Mouse (Mus musculus): ENCODE measurements around the gene Cacna2d4. TPM values are rescaled to one million over a fixed set of nuclear protein-coding genes. Genes with fewer than 3 reads are reported as not detected.

Cacna2d4 gene
- total and polyA plus RNA-seq, 3 experiments: 0.33 TPM; not detected in 2

DNA sequence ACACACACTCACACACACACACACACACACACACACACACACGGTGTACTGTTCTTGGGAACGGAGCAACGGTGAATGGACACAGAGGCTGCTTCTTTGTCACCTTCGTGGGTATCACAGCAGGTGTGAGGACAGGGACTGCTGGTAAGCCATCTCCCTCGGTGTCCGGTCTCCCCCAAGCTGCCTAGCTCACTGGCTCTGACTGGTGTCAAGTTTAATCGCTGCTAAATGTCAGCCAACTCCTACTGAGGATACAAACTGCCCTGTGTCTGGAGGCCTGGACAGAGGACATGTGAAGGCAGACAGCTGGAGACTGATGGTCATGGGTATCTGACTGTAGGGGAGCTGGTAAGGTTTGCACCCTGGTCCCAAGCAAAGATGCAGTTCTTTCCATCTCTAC, 3.9 kb downstream of the Cacna2d4 start:
- Histone ChIP-seq H3K27me3 (ENCODE audit: insufficient read depth, low read length) (peaks cover 2% of the 10 kb centered on the region; the same call in 1 of the 2 replicates), H3K4me3 (ENCODE audit: low read depth, low read length) (no peak overlapping the region), H3K9me3 (replicated peaks) (peaks cover 4% of the 10 kb centered on the region; the same call in 1 of the 2 replicates), H3K36me3 (replicated peaks) (no peaks in the 10 kb centered on the region), H3K4me1 (ENCODE audit: insufficient read depth, low read depth, low read length) (no peaks in the 10 kb centered on the region)
- TF ChIP-seq TAL1 (conservative IDR thresholded peaks at IDR 0.05; ENCODE audit: low read depth, low read length): no peak
- TF ChIP-seq GATA2 (IDR thresholded peaks at IDR 0.05; ENCODE audit: borderline replicate concordance, low read depth, low read length): no peak
- no peak for TF ChIP-seq CTCF (IDR thresholded peaks at IDR 0.05; ENCODE audit: low read depth, low read length)
- TF ChIP-seq POLR2AphosphoS5 (IDR thresholded peaks at IDR 0.05; ENCODE audit: insufficient replicate concordance, low read depth, low read length): no peak
- TF ChIP-seq GATA1 (IDR thresholded peaks at IDR 0.05; ENCODE audit: borderline replicate concordance, low read length): no peak
- DNase-seq (ENCODE audit: low spot score): no peak
- ATAC-seq (ENCODE audit: extremely low read depth, insufficient number of reproducible peaks, low FRiP score, poor library complexity, severe bottlenecking): no peak

DNA sequence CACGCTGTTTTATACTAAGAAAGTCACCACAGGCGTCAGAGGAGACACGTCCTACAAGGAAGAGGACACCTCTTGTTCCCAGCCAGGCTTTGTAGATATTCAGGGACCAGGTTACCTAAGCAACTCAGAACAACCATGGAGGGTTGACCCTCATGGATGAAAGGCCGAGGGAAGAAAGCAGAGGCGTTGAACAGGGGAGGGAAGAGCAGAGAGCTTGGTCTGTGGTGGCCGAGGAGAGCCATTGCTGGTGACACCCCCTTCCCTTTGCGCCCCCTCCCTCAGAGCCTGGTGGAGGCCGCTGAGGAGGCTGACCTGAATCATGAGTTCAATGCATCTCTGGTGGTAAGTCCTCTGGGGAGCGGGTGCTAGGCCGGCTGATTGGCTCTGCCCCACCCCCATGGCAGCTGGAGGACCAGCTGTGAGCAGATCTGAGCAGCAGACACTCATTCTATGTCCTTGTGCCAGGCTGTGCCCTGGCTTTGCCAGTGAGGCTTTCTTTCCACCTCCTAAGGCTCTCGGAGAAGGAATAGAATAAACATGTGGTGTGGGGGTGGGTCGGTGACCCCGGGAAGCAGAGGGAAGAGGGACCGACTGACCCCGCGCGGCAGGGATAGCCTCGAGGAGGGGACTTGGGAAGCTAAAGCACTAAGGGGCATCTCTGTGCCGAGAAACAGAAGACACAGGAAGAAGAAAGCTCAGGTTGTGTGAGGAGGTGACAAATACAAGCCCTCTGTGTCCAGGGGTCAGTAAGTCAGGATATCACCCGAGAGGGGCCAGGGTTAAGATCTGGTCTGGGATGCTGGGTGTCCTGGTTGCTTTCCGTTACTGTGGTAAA, 4.8 kb downstream of the Cacna2d4 start:
- no peak overlapping the region for H3K4me3 ChIP-seq (ENCODE audit: low read depth, low read length)
- H3K36me3 ChIP-seq (replicated peaks): no peaks in the 10 kb centered on the region
- H3K9me3 ChIP-seq (replicated peaks): peaks cover 6% of the 10 kb centered on the region
- ATAC-seq (ENCODE audit: extremely low read depth, insufficient number of reproducible peaks, low FRiP score, poor library complexity, severe bottlenecking) (no peak), DNase-seq (ENCODE audit: low spot score) (no peak)
- H3K4me1 ChIP-seq (ENCODE audit: insufficient read depth, low read depth, low read length): no peaks in the 10 kb centered on the region
- TF ChIP-seq GATA1 (IDR thresholded peaks at IDR 0.05; ENCODE audit: borderline replicate concordance, low read length) (no peak), POLR2AphosphoS5 (IDR thresholded peaks at IDR 0.05; ENCODE audit: insufficient replicate concordance, low read depth, low read length) (no peak), CTCF (IDR thresholded peaks at IDR 0.05; ENCODE audit: low read depth, low read length) (no peak), GATA2 (IDR thresholded peaks at IDR 0.05; ENCODE audit: borderline replicate concordance, low read depth, low read length) (no peak), TAL1 (conservative IDR thresholded peaks at IDR 0.05; ENCODE audit: low read depth, low read length) (no peak)
- H3K27me3 ChIP-seq (ENCODE audit: insufficient read depth, low read length): no peaks in the 10 kb centered on the region

DNA sequence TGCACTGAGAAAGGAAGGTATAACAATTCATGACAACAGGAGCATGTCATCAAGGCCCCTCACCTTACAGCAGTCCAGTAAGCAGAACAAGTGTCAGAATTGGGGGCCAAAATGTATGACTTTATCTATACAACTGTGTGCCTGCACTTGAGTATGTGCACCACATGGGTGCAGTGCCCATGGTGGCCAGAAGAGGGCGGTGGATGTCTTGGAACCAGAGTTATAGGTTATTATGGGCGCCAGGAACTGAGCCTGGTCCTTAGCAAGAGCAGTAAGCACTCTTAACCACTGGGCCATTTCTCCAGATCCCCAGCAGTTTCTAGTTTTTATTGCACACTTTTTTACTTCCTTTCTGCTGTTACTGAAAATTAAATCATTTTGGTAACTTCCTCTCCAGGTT, 9.8 kb downstream of the Cacna2d4 start:
- Histone ChIP-seq H3K27me3 (ENCODE audit: insufficient read depth, low read length) (no peaks in the 10 kb centered on the region), H3K4me3 (ENCODE audit: low read depth, low read length) (no peak overlapping the region), H3K4me1 (ENCODE audit: insufficient read depth, low read depth, low read length) (no peaks in the 10 kb centered on the region), H3K9me3 (replicated peaks) (peaks cover 9% of the 10 kb centered on the region), H3K36me3 (replicated peaks) (no peaks in the 10 kb centered on the region)
- no peak for TF ChIP-seq POLR2AphosphoS5 (IDR thresholded peaks at IDR 0.05; ENCODE audit: insufficient replicate concordance, low read depth, low read length)
- no peak for TF ChIP-seq GATA2 (IDR thresholded peaks at IDR 0.05; ENCODE audit: borderline replicate concordance, low read depth, low read length)
- TF ChIP-seq CTCF (IDR thresholded peaks at IDR 0.05; ENCODE audit: low read depth, low read length): no peak
- TF ChIP-seq GATA1 (IDR thresholded peaks at IDR 0.05; ENCODE audit: borderline replicate concordance, low read length): no peak
- no peak for TF ChIP-seq TAL1 (conservative IDR thresholded peaks at IDR 0.05; ENCODE audit: low read depth, low read length)
- no peak for DNase-seq (ENCODE audit: low spot score)
- no peak for ATAC-seq (ENCODE audit: extremely low read depth, insufficient number of reproducible peaks, low FRiP score, poor library complexity, severe bottlenecking)

DNA sequence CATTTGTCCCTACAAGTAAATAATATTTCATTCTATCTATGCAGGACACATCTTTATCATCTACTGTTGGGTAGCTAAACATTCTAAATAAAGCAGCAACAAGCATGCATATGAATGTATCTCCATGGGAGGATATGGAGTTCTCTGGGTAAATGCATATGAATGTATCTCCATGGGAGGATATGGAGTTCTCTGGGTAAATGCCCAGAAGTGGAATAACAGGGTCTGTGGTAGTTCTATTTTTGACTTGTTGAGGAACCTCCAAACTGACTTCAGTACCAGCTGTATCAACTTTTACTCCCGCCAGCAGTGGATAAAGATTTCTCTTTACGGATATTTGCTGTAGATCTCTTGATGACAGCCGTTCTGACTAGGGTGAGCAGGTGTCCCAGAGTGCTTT, 12.3 kb downstream of the Cacna2d4 start:
- H3K4me1 ChIP-seq (ENCODE audit: insufficient read depth, low read depth, low read length): no peaks in the 10 kb centered on the region
- H3K4me3 ChIP-seq (ENCODE audit: low read depth, low read length): no peak overlapping the region
- no peaks in the 10 kb centered on the region for H3K27me3 ChIP-seq (ENCODE audit: insufficient read depth, low read length)
- ATAC-seq (ENCODE audit: extremely low read depth, insufficient number of reproducible peaks, low FRiP score, poor library complexity, severe bottlenecking) (no peak), DNase-seq (ENCODE audit: low spot score) (no peak)
- no peaks in the 10 kb centered on the region for H3K36me3 ChIP-seq (replicated peaks)
- H3K9me3 ChIP-seq (replicated peaks): peaks cover 9% of the 10 kb centered on the region
- no peak for TF ChIP-seq TAL1 (conservative IDR thresholded peaks at IDR 0.05; ENCODE audit: low read depth, low read length)
- TF ChIP-seq GATA2 (IDR thresholded peaks at IDR 0.05; ENCODE audit: borderline replicate concordance, low read depth, low read length): no peak
- no peak for TF ChIP-seq POLR2AphosphoS5 (IDR thresholded peaks at IDR 0.05; ENCODE audit: insufficient replicate concordance, low read depth, low read length)
- no peak for TF ChIP-seq GATA1 (IDR thresholded peaks at IDR 0.05; ENCODE audit: borderline replicate concordance, low read length)
- TF ChIP-seq CTCF (IDR thresholded peaks at IDR 0.05; ENCODE audit: low read depth, low read length): no peak

DNA sequence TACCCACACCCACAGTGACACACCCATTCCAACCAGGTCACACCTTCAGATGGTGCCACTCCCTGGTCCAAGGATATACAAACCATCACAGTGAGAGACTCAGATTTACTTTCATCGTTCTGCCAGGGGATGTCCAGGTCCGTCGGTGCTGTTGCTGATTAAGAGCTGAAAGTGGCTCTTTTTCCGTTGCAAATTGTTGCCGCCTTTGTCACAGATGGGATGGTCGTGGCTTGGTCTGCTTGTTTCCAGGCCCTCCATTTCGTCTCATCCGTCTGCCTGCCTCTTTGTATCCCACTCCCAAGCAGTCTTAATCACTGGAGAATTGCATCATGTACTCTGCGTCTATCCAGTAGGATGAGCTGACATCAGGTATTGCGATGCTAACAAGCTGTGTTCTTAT, 13.4 kb downstream of the Cacna2d4 start:
- Histone ChIP-seq H3K4me1 (ENCODE audit: insufficient read depth, low read depth, low read length) (no peaks in the 10 kb centered on the region), H3K4me3 (ENCODE audit: low read depth, low read length) (no peak overlapping the region), H3K27me3 (ENCODE audit: insufficient read depth, low read length) (no peaks in the 10 kb centered on the region), H3K36me3 (replicated peaks) (no peaks in the 10 kb centered on the region), H3K9me3 (replicated peaks) (peaks cover 5% of the 10 kb centered on the region)
- DNase-seq (ENCODE audit: low spot score) (no peak), ATAC-seq (ENCODE audit: extremely low read depth, insufficient number of reproducible peaks, low FRiP score, poor library complexity, severe bottlenecking) (no peak)
- TF ChIP-seq CTCF (IDR thresholded peaks at IDR 0.05; ENCODE audit: low read depth, low read length) (no peak), TAL1 (conservative IDR thresholded peaks at IDR 0.05; ENCODE audit: low read depth, low read length) (no peak), GATA2 (IDR thresholded peaks at IDR 0.05; ENCODE audit: borderline replicate concordance, low read depth, low read length) (no peak), GATA1 (IDR thresholded peaks at IDR 0.05; ENCODE audit: borderline replicate concordance, low read length) (no peak), POLR2AphosphoS5 (IDR thresholded peaks at IDR 0.05; ENCODE audit: insufficient replicate concordance, low read depth, low read length) (no peak)

DNA sequence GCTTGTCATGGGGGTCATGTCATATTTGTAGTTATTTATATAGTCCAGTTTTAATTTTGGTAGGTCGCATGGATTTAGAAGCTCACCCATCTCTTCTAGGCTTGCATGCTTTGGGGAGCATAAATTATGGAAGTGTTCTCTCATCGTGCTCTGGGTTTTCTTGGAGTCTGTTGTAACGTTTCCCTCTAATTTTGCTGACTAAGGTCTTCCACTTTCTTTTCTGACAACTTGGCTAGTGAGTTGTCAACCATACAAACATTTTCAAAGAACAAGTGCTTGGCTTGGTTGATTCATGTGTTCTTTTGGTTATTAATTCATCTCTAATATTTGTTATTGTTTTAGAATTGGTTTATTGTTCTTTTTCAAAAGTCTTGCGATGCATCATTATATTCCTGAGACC, 15.4 kb downstream of the Cacna2d4 start:
- Histone ChIP-seq H3K4me1 (ENCODE audit: insufficient read depth, low read depth, low read length) (no peaks in the 10 kb centered on the region), H3K9me3 (replicated peaks) (no peaks in the 10 kb centered on the region), H3K4me3 (ENCODE audit: low read depth, low read length) (no peak overlapping the region), H3K27me3 (ENCODE audit: insufficient read depth, low read length) (no peaks in the 10 kb centered on the region), H3K36me3 (replicated peaks) (no peaks in the 10 kb centered on the region)
- DNase-seq (ENCODE audit: low spot score): no peak
- ATAC-seq (ENCODE audit: extremely low read depth, insufficient number of reproducible peaks, low FRiP score, poor library complexity, severe bottlenecking): no peak
- TF ChIP-seq TAL1 (conservative IDR thresholded peaks at IDR 0.05; ENCODE audit: low read depth, low read length) (no peak), GATA2 (IDR thresholded peaks at IDR 0.05; ENCODE audit: borderline replicate concordance, low read depth, low read length) (no peak)

Data from G1E (cell line).